Mouse (Mus musculus) cerebellum, adult 11 months (tissue): Measurements from ENCODE around the gene Pfn1.
A peak's percentile ranks its signal among the peaks of the same experiment; 100 is the strongest.

Experiments
- DNase-seq: peaks from one replicate; pipeline ENCODE4 v3.0.0; 2022

Gene Pfn1

DNA sequence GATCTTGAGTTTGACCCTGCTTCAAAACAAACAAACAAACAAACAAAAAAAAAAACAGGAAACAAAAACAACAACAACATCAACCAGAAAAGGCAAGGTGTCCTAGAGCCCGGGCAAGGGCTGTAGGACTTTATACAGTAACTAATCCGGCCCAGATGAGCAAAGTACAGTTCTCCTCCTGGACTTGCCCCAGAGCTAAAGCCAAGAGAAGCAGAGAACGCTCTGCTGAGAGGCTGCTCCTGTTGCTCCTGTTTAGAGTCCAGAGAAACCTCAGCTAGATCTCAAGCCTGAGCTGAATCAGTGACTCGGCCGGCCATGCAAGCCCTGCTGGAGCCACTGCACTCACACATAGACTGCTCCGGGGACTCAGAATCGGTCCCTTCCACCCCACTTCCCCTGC lies 24.3 kb downstream of the Pfn1 start:
- DNase-seq = no peak

DNA sequence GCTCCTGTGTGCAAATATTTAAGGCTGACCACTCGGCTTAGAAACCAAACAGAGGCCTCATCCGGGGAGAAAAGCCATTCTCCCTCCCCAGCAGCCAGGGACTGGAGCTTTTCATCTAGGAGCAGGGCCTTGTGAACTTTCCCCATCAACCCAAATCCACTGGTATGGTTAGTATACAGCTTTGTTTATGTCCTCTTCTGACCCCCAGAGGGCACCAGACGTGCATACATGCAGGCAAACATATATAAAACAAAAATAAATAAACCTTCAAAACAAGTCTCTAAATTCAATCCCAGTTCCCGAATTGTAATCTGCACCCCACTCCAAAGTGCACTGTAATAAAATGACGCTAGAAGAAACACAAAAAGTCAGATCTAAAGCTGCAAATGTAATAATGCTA lies 24.9 kb downstream of the Pfn1 start:
- no peak for DNase-seq

DNA sequence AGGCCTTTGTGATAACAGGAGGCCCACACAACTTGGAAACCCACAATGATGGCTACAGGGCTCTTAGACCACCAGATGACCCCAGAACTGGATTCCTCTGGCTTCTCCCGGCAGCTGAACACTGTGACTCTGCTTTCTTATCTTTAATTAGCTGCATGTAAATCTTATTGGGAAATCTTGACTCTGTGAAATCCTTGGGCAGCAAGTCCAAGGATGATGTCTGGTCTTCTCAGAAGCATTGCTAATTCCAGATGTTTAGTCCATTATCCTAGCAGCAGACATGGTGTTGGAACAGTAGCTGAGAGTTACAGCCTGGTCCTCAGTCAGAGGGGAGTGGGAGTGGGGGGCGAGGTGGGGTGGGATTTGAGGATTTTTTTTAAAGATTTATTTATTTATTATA lies 26.0 kb downstream of the Pfn1 start:
- no peak for DNase-seq

DNA sequence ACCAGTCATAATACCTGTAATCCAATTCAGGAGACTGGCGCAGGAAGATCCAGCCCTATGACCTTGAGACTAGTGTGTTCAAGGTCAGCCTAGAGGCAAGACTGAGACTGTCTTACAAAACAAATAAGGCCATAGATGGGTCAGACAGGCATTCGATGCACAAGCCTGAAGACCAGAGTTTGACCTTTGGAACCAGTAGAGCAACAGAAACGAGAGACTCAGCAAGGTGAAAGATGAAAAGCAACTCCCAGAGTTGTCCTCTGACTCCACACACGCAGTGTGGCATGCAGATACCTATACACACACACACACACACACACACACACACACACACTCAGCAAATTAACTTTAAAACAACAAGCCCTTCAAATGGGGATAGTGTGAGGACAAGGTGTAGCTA lies 27.6 kb downstream of the Pfn1 start:
- no peak for DNase-seq

DNA sequence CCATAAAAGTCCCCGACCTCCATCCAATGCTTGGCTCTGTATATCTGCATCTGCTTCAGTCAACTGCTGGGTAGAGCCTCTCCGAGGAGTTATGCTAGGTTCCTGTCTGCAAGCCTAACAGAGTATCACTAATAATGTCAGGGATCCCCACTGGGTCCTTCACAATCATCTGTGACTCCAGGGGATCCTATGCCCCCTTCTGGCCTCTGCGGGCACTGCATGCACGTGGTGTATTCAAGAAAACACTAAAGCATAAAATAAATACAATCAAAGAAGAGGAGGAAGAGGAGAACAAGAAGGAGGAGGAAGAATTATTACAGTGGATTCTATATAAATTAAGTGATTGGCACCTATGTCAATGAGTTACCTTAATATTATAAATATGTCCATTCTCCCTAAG lies 29.0 kb downstream of the Pfn1 start:
- DNase-seq = no peak

DNA sequence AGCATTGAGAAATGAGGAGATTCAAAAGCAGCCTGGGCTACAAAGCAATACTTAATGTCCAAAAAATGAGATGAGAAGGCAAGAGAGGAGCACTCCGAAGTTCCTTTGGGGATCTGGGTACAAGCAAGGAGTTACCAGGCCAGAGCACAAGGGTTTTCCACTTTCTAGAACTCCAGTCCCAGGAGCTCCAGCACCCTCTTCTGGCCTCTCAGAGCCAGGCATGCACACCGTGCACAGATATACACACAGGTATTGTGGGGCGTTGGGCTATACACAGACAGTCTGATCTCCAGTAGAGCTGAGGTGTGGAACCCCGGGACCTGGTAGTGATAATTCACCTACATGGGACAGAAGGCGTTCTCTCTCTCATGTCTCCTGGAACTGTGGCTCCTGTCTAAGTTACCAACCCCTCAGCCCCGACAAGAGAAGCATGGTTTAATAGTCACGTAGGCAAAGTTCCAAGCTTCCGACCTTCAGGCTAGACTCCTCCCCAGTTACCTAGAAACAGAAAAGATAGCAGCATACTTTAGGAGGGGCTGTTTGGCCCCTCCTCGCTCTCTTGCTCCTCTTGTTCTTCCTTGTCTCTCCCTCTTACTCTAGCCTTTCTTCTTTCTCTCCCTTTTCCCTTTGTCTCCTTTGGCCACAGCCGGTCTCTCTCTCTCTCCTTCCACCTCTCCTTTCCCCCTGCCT lies 31.2 kb downstream of the Pfn1 start:
- no peak for DNase-seq

DNA sequence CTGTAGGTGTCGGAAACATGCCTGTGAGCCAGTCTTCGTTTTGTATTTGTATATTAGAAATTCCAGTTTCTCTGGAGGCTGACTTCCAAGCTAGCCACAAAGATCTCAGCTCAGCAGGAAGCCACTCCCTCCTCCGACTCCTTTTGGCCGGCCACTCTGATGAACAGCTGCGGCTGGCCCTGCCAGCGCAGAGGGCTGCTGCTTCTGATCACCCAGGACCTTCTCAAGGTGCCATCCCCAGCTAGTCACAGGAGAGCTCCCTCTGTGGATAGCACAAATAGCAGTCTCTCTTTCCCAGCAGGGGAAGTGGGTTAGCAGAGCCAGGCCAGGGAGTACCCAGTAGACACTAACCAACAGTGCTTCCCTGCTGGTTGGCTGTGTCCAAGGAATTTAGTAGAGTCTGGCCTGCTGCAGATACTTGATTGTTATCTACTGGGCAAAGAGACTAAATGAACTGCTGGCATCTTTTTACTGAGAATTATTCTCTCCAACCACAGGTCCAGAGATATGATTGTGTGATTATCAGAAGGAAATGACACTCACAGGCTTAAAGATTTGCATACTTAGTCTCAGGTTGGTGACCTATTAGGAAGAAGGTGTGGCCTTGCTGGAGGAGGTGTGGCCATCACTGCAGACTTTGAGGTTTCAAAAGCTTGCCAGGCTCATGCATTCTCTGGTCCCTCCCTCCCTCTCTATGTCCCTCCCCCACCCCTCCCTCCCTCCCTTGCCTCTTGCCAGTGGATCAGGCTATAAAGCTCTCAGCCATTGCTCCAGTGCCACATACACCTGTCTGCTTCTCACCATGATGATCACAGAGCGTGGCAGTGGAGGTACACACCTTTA lies 32.3 kb downstream of the Pfn1 start:
- DNase-seq = no peak

DNA sequence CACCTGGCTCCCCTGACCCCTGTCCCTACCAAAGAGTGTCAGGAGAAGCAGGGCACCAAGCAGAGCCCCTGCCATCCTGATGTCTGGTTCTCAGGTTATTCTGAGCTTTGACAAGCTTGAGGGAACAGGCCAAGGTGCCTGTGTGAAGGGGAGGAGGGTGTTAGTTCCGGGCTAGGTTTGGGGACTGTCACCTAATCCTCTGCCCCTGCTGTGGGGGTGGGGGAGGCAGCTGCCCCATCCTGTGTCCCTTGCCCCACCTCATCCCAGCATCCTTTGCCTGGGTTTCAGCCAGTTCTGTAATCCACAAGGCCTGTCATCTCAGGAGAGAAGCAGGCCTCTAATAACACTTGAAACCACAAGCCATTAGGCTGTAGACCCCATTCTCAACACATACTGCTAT lies 35.3 kb downstream of the Pfn1 start, which contains the start of gene Chrne:
Gene Chrne (minus strand): TSS at position 116 of the 400 bp plus-strand sequence.
- DNase-seq = no peak

DNA sequence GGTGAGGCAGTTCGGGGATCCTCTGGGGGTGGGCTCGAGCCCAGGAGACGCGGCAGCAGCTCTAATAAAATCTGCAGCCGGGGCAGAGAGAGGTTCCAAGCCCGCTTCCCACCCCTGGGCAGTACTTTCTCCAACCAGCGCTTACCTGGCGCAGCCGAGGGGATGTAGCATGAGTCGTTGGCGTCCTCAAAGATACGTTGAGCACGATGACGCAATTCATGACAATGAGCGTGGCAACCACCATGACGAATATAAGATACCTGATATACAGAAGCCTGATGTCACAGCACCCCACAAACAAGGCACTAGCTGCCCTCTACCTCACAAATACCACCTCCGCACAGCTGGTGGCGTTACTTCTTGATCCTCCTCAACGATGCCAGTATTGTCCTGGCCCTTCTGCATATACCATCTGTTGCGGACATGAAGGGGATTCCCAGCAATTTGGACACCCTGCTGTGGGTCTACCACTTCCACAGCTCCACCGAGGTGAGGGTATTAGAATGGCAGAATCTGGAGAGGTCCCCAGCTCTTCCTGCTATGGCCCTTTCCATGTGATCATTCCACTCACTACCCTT lies 38.8 kb downstream of the Pfn1 start, which contains the start of gene 4930544D05Rik:
Gene 4930544D05Rik (plus strand): TSS at position 333 of the 578 bp plus-strand sequence.
- DNase-seq = no peak

DNA sequence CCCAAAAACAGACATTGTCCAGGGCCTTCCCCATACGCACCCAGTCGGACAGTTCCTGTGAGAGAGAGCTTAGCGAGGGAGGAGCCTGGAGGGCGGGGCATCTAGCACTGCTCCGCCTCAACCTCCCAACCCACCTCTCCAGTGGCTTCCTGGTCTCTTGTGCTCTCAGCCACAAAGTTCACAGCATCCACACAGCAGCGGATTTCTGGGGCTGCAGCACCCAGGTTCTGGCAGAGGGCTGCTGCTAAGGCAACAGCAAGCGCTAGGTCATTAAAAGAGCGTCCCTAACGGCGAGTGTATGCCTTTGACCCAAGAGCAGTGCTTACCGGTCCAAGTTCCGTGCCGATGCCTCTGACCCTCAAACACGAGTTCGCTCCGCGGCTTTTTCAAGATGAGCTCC lies 39.4 kb downstream of the Pfn1 start:
- DNase-seq = no peak

DNA sequence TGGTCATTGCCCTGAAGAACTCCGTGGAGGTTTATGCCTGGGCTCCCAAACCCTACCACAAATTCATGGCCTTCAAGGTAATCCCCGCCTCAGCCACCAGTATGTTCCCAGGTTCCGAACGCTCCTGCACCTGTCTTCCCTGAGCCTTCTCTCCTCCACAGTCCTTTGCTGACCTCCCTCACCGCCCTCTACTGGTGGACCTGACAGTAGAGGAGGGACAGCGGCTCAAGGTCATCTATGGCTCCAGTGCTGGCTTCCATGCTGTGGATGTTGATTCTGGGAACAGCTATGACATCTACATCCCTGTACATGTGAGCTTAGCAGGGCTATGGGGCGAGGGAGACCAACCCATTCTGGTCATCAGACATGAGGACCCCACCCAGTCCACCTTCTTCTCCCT lies 41.9 kb downstream of the Pfn1 start:
- no peak for DNase-seq

DNA sequence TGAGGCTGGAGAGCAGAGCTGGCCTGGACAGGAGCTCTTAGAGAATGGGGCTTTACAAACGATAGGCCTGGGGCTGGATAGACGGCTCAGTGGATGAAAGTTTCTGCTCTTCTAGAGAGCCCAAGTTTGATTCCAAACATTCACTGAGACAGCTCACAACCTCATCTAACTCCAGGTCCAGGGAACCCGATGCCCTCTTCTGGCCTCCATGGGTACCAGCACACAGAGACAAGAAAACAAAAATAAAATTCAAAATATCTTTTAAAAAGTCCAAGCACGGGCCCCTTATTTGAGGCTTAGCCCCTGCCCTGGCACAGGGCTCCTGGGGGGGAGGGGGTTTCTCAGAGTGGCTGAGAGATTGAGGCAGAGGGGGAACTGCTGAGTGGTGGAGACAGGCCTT lies 43.7 kb downstream of the Pfn1 start:
- DNase-seq = no peak

DNA sequence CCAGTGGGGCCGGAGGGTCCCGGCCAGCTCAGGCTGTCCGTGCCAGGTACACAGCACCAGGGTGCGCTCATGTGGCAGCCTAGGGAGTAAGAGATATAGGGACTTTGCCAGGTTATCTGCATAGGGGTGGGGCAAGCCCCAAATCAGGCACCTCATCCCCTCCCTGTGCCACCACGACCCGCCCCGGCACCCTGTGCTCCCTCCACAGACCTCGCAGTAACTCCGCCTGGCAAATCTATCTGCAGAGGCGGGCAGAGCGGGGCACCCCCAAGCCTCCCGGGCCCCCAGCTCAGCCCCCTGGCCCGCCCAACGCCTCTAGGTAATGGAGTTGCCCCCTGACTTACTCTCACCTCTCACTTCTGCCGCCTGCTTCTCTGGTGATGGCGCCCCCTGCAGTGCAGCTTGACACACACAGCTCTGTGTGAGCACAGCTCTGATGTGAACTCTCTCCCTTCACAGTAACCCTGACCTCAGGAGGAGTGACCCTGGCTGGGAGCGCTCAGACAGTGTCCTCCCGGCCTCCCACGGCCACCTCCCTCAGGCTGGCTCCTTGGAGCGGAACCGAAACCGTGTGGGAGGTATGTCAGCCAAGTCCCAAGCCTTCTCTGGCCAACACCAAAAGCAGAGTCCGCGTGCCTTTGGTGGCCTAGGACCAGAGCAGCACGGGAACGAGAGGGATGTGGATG lies 45.9 kb downstream of the Pfn1 start:
- no peak for DNase-seq

DNA sequence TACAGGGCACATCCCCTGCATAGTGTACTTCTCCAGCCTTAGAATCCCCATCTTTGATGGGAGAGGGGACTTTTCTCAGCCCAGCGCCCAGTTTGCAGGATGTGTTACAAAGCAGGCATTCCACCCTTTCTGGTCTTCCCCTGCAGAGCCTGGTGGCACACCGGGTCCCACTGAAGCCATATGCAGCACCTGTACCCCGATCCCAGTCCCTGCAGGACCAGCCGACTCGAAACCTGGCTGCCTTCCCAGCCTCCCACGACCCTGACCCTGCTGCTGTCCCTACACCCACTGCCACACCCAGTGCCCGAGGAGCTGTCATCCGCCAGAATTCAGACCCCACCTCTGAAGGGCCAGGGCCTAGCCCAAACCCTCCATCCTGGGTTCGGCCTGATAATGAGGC lies 46.8 kb downstream of the Pfn1 start:
- no peak for DNase-seq

DNA sequence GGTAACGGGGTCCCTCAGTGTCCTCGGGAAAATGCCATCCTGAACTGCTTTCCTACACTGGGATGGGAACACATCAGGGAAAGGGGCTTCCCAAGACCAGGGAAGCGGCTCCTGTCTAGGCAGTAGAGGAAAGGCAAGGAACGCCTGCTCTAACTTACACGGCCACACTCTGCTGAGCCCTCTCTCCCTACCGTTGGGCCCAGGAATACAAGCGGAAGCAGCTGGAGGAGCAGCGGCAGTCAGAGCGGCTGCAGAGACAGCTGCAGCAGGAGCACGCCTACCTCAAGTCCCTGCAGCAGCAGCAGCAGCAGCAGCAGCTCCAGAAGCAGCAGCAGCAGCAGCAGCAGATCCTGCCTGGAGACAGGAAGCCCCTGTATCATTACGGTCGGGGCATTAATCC lies 47.7 kb downstream of the Pfn1 start:
- no peak for DNase-seq

DNA sequence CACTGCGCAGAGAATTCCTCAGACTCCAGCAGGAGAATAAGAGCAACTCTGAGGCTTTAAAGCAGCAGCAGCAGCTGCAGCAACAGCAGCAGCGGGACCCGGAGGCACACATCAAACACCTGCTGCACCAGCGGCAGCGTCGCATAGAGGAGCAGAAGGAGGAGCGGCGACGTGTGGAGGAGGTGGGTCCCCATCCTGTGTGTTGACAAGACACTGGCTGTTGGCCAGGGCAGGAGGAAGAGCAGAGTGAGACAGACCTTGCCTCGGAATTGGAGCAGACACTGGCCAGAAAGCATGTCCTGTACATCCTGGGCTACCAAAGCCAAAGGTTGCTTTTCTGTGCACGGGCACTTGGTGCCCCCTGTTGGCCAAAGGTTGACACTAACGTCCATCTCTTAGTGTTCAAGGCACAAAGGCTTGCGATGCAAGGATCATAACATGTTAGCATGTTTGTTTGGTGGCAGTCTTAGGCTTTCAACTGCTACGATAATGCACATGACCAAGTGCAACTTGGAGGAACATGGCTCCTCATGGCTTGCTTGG lies 49.3 kb downstream of the Pfn1 start:
- peak; percentile 67 for DNase-seq
